Mouse (Mus musculus) ovary, postnatal 10 days (tissue): Measurements from ENCODE around the gene Gm28897.
"Not testable (repeated sequence)": the region's sequence is repeated elsewhere in the genome, so short reads cannot be mapped to it uniquely, and the experiment has no call there.

Source experiments
- DNase-seq: peaks from one replicate; pipeline ENCODE4 v3.0.0; 2022; ENCODE audit warnings: low spot score

The Gm28897 gene

GRCm38 (mm10) chrY:80926695-80927094, at the start of gene Gm28897:
Gene Gm28897, plus strand, starts transcription at chrY:80926995.
- DNase-seq = not testable (repeated sequence)
